Mouse (Mus musculus) gastrocnemius, postnatal 36 days (tissue): Measurements from ENCODE around the gene Ech1. TPM values are rescaled to one million over a fixed set of nuclear protein-coding genes. Genes with fewer than 3 reads are reported as not detected.

Experiments used
- DNase-seq, 2 experiments: peaks; one replicate each; pipeline ENCODE4 v3.0.0; 2022
- intact Hi-C: fragments of 180-260 bp; cut with DNase I; formaldehyde crosslinking; loops from one replicate; pipeline ENCODE4 v1.15.1; 2025
- total RNA-seq, 2 experiments: library from RNA; stranded (reverse); gene quantifications; 2 replicates each; pipeline ENCODE4 v1.2.3; 2021

Ech1 gene
- total RNA-seq, 2 experiments from 2014 or later: 214 to 252 TPM

DNA sequence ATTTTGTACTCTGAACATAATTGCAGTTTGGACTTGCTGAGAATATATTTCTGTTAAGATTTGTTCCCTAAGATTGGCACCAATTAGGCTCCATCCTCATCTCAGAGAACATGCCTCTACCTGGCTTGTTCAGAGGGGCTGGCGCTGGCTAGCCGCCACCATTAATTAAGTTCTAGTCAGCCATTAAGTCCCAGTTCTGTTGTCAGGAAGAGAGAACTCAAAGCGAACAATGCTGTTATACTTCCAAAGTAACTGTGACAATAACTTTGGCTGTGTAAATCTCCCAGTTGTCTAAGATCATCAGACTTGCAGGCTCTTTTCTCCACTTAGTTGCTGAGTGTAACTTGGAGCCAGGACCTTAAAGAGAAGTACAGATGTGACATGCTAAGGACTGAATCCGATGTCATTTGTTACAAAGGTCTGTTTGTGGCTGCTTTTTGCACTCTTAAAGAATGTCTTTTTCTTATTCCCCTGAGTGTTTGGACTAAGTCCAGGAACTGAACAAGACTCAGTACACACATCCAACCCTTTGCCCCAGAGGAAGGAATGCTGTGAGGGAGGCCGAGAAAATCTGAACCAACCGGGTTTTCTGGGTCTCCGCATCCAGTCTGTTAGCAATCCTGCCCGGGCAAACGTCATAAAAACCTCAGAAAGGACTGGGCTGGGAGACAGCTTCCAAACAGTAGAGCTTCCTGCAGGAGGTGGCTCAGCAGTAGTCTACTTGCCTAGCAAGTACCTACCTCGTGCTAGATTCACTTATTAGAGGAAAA, 22.9 kb upstream of the Ech1 start:
- DNase-seq: peak in 1 of 2 experiments; percentile 23
- intact Hi-C loops: no loop called here

DNA sequence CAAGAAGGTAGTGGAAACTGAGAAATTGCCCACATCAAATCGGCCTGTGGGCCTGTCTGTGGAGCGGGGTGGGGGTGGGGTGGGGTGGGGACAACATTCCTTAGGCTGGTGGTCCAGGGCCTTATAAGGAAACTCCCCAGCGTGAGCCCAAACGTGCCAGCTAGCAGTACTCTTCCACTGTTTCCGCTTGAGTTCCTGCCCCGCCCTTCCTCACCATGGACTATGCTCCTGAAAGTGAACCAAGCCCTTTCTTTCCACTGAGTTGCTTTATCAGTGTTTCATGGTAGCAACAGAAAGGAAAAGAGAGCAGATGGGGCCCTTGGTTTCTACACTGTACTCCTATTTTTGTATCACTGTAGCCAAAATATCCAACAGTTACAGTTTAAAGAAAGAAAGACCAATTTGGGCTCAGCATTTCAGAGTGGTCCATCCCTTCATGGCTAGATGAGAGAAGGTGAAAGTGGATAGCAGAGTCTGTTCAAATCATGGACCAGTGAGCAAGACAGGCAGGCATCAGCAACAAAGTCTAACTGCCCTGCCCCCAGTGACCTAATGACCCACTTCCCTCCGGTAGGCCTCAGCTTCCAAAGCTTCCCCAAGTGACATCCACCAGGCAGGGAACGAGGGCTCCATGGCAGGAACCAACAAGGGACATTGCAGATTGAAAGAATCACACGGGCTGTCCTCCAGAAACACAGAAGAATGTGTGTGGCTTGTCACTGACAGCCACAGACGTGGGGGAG, 22.0 kb upstream of the Ech1 start:
- no peak for DNase-seq

DNA sequence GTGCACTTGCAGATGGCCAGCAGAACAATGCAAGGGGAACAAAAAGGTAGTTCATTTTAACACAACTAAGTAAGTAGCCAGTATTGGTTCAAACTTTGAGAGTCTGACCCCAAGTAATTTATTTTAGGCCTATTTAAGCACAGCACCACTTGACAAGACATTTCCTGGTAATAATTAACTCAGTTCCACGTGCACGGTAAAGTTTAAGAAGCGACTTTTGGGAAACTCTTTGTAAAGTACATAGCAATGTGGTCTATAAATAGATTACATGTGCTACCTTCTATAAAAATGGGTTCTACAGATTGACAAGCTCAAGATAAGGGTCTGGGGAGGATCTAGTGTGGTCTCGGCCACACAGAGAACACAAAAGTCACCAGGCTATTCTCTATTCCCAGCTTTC, 21.3 kb upstream of the Ech1 start:
- intact Hi-C loops: loop anchor here (1.0 kb wide), 1 partner anchor 33 kb away; no protein-coding TSS in a partner anchor
- no peak for DNase-seq

More for the DNA sequence above, 22.0 kb upstream of the Ech1 start:
- intact Hi-C loops: loop anchor here (1.0 kb wide), 1 partner anchor 33 kb away; no protein-coding TSS in a partner anchor

DNA sequence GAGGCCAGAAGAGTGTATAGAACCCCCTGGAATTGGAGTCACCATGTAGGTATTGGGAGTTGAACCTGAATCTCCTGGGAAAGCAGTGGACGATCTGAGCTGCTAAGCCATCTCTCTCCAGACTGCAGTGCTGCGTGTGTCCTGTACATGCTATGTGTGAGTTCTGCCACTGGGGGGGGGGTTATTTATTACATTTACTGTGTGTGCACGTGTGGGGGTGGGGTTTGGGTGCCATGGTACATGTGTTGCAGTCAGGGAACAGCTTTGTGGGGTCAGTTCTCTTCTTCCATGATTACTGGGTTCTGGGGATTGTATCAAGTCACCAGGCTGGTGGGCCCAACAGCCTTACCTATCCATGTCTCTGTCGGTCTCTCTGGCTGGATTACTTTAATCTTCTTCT, 18.1 kb upstream of the Ech1 start:
- intact Hi-C loops: no loop called here
- DNase-seq: no peak

DNA sequence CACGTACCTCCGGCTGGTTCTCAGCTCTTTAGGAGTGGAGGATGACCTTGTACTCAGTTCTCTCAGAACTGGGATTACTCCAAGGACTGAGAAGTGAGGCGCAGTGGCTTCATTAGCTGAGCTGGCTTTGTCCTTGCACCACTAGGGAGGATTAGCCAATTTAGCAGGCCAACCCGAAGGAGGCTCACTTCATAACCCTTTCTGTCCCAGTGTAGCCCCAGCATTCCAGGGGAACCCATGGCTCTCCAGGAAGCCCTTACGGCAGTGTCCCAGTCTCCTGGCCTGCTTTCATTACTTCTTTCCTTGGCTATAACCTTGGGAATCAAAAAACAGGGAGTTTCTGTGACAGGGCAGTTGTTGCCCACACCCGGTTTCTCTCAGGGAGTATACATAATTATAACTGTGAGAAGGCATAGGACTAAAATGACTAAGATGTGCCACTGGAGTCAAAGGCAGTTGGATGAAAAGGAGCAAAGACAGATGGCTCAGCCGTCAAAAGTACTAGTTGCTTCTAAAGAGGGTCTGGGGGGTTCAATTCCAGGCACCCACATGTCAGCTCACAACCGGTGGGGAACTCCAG, 17.3 kb upstream of the Ech1 start:
- intact Hi-C loops: loop anchor here (2.0 kb wide), 1 partner anchor 17 kb away; the partner anchor contains the start of gene Ech1
- peak; percentile 42 for DNase-seq

DNA sequence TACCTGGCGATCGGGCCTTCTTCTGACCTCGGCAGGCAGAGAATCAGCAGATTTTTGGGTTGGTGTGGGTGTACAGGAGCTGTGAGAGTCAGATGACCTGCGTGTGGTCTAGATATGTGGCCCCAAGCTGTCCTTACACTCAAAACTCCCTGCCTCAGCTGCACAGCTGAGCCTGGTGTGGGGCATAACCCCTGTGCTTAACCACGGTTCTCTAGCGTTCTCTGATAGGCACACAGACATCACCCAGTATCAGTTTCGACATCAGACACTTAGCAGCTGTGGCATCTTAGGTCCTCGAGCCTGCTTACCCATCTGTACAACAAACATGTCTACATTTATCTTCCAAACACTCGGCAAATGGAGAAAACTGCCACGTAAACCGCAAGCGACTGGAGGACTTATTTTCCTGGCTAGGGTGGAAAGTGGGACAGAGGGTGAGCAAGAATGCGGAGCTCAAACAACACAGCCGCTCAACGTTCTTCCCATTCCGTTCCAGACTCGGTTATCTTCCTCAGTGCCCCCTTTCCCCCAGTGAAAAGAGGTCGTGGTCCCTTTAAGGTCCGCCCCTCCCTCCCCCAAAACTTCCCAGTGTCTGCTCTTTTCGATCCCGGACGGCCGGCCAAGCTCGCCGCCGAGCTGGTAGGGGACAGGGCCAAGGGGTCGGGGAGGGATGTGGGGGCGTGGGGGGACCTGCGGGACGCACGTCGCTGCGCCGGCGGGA, 16.6 kb upstream of the Ech1 start, which contains the start of gene Hnrnpl:
Gene Hnrnpl (plus strand): TSS at position 321 of the 721 bp plus-strand sequence.
- intact Hi-C loops: loop anchor here (2.0 kb wide), 1 partner anchor 16 kb away; the partner anchor contains the start of gene Ech1

DNA sequence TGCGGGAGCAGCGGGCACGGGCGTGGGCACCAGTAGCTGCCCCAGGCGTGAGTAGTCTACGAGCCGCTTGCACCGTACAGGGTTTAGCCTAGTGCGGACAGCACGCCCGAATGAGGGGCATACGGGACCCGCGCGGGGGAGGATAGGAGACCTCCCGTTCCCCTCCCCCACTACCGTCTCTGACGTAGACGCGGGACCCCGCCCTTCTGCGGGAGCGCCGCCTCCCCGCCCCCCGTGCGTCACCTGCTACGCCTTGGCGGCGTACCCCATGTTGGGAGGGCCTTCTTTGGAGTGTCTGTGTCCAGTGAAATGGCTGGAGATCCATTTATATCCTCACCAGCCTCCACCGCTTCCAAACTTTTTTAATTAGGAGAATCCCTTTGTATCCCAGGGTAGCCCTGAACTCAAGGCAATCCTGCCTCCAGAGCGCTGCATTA, 16.0 kb upstream of the Ech1 start:
- DNase-seq: peak; percentile 93 to 96
- intact Hi-C loops: loop anchor here (2.0 kb wide), 1 partner anchor 16 kb away; the partner anchor contains the start of gene Ech1

More for the DNA sequence above, 16.6 kb upstream of the Ech1 start, which contains the start of gene Hnrnpl:
- peak; percentile 69 to 70 for DNase-seq

DNA sequence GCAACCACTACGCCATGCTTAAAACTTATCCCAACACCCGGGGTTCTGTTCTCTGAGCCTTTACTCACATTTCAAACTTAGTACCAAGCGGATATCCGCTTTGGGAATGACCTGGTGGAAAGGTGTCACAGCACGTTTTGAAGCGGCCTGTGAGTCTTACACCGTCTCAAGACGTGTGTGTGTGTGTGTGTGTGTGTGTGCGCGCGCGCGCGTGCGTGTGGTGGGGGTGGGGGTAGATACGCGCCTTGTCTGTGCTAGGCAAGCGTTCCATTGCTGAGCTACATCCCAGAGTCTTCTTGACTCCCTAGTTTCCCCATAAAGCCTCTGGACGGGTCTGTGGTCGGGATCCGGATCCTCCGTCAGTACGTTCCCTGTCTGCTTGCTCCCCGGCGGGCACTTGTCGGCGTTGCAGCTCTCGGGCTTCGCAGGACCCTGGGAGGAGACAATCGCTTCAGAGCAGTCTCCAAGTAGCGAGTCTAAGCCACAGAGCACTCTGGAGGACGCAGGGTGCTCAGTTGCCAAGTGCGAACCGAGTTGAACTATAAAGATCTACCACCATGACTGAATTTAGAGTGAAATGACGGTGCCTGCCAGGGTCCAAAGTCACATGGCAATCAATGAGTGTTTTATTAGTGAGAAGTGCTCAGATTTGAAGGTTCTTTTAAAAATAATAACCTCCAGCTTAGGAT, 15.5 kb upstream of the Ech1 start:
- intact Hi-C loops: loop anchor here (2.0 kb wide), 1 partner anchor 15 kb away; the partner anchor contains the start of gene Ech1
- peak in 1 of 2 experiments; percentile 44 for DNase-seq

DNA sequence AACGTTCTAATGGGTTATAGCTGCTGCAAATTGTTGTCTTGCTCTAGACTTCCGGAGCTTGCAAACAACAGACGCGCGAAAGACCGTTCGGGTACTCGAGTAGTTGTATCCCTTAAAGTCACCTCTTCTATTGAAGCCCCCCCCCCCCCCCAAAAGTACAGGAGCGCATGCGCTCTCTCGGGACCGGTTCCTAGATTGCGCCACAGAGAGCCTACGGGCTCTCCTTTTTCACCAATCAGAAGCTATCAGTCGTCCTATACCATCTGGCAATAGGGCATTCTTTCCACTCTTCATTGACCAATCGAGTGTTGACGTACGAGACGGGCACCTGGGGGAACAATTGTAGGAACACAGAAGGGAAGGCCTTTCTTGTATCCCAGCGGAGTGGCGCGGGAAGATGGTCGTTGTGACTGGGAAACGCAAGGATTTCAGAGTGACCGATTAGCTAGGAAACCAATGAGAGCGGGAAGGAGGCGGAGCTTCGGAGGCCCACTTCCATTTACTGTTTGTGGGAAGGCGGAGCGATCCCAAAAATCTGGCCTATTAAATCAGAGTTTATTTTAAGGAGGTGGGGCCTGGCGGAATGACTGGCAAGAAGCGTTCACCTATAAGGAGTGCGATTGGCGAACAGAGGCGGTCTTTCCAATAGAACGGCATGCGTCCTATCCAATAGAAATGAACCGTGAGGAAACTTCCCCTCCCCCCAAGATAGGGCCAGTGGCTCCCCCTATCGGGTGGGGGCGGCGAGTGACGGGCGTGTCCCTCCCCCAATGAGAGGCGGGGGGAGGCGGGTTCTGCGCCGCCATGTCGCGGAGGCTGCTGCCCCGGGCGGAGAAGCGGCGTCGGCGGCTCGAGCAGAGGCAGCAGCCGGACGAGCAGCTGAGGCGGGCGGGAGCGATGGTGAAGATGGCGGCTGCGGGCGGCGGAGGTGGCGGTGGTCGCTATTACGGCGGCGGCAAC, 14.6 kb upstream of the Ech1 start:
- intact Hi-C loops: no loop called here
- DNase-seq: peak; percentile 96 to 98

DNA sequence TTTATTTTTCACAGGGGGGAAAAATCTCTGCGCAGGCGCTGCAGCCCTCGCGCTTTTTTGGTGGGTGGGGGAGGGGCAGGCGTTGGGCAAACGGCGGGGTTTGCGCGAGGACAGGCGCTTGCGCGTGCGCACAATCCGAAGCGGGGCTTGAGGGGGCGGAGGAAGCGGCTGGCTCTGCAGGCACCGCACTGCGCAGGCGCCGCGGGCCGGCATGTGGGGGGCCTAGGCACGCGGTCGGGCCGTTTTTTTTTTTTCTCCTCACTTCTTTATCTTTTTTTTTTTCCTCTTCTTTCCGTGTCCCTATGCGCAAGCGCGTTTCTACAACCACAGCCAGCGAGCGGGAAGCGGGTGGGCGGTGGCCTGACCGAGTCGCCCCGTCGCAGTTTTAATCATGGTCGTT, 13.8 kb upstream of the Ech1 start:
- peak; percentile 82 to 92 for DNase-seq
- intact Hi-C loops: no loop called here

DNA sequence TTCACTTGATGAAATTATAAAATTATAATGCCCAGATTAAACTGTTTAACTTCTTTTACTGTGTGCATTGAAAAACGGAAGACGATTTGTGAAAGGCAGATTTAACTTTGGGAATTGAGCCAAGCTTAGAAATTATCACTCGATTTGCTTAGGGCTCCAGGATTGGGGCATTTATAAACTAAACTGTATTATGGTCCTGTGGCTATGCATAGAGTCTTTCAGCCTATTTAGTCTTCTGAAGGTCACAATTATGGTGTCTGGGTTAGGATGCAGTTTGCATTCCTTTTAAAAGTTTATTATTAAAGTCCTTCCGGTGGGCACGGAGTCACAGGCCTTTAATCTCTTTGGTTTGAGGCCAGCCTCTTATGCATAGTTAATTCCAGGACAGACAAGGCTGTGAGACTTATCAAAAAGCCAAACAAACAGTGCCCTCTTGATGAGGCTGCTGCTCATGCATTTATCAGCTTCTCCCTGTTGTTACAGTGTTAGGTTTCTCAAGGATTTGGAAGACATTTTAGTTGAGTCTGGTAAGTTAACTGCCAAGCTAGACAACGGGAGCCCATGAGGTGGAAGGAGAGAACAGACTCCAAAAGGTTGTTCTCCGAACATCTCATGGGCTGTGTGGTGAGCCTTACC, 13.3 kb upstream of the Ech1 start:
- intact Hi-C loops: no loop called here
- no peak for DNase-seq

DNA sequence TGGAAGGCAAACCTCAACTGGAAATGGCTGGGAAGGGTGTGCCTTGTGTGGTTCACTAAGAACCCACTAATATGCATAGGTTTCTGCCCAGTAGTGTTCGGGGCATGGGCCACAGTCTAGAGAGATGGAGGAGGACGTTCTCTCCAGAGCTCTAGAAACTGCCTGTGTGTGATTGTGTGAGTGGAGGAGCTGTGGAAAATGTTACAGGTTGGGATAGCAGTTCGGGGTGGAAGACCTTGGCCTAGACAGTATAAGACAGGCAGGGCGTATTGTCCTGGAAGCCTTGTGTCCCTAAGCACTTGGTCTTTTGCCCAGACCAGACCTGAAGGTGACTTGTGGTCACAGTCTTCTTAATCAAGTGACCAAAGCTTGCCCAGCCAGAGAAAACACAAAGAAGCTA, 12.6 kb upstream of the Ech1 start:
- DNase-seq: no peak
- intact Hi-C loops: no loop called here

DNA sequence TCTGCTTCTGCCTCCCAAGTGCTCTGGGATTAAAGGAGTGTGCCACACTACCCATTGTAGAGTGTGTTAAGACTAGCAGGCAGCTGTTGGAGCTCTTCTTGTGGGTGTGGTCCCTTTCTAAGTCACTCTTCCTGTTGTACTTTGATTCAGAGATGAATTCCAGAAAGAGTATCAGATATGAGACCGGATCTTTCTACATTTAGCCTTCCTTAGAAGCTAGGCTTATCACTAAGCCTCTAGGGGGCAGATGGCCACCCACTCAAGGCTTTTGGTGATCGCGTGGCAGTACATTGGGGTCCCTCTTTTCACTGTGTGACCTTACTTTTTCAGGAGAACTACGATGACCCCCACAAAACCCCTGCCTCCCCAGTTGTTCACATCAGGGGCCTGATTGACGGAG, 12.1 kb upstream of the Ech1 start:
- intact Hi-C loops: no loop called here
- DNase-seq: no peak

DNA sequence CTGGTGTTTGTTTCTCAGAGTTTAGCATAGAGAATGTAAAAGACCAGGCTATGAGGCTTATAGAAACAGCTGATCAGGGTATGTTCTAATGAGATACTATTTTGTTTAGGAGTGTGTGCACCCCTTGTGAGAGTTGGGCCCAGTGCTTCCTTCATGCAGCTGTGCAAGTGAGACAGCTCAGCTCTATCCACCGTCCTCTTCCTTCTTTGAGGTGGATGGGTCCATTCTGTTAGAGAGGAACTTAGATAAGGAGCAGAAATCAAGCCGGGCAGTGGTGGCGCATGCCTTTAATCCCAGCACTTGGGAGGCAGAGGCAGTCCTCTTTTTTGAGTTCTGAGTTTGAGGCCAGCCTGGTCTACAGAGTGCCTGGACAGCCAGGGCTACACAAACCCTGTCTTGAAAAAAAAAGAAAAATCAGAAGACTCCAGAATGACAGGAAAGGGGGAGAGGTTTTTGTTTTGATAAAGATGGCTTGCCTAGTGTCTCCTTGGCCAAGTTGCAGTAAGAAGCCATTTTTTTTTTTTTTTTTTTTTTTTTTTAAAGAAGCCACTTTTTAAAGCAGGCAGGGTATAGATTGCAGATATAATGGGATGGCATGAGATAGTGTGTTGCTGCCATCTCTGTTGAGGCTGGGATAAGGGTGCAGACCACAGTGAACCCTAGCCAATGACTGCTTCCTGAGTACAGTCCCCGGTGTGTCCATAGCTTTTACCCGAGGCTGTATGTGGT, 10.5 kb upstream of the Ech1 start:
- intact Hi-C loops: no loop called here
- no peak for DNase-seq

DNA sequence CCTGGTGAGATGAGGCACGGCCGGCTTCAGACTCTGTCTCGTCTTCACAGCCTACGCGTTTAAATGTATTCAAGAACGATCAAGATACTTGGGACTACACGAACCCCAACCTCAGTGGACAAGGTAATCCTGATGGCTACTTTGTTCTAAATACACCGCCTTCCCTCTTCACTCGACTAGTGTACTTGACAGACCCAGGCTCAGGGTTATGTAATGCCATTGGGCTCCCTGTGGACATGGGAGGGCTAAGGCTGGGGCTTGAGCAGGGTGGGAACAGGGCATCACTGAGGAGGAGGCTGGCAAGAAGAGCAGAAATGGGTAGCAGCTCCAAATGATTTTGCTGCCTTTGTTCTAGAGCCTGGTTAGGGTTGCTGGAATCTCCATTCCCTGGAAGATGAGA, 9.8 kb upstream of the Ech1 start:
- DNase-seq: no peak
- intact Hi-C loops: no loop called here

DNA sequence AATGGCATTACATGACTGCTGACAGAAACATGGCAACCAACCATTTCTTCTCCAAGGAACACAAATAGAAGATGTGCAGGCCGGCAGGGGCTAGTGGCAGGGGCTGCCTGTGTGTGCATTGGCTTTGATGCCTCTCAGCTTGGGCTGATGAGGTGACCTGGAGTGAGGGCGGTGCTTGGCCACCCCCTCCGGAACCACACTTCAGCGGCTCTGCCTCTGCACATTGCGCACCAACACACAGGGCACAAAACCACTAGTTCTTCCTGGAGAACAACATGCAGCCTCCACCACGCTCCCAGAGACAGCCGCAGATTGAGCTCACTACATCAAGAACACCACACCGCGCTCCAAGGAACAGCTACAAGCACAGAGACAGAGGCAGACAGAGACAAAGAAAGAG, 8.8 kb upstream of the Ech1 start:
- intact Hi-C loops: no loop called here
- no peak for DNase-seq

DNA sequence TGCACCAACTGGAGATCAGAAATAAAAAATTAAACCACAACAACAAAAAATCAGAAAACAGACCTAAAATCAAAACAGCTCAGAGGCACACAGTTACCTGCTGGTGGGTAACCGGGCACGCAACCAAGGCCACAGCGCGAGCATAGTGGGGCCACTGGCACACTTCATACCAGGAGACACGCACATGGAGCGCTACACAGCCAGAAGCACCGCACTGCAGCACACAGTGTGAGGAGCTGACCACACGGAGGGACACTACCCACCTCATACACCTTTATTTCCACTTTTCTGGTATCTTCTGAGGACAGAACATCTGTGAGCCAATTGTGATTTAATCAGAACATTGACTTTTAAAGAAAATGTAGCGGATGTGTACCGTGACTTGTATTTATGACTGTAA, 8.1 kb upstream of the Ech1 start:
- DNase-seq: no peak
- intact Hi-C loops: no loop called here
